Mouse (Mus musculus) limb, embryonic 11.5 days (tissue): Measurements from ENCODE around the gene Hoxb5. TPM values are rescaled to one million over a fixed set of nuclear protein-coding genes. Genes with fewer than 3 reads are reported as not detected.

Experiments used
- ATAC-seq: fragments of 200-750 bp; cut with Nextera tagmentation; 2 replicates; pipeline ENCODE4 v1.8.0; 2017; ENCODE audit warnings: low read depth; ENCODE audit not compliant: insufficient number of reproducible peaks, low FRiP score, low TSS enrichment
- DNase-seq: peaks from one replicate; pipeline ENCODE4 v3.0.0-alpha.2; 2015; ENCODE audit warnings: low spot score
- H3K27ac ChIP-seq: fragments of 300-500 bp; sonication (generic); replicated peaks from 2 replicates; pipeline ENCODE4 v1.5.1; 2014; ENCODE audit warnings: low read depth, mild to moderate bottlenecking, low read length
- H3K27me3 ChIP-seq: fragments of 300-500 bp; sonication (generic); 2 replicates; pipeline ENCODE4 v1.6.1; 2014; ENCODE audit warnings: mild to moderate bottlenecking, low read length, mixed read lengths; ENCODE audit not compliant: control insufficient read depth, insufficient read depth
- H3K36me3 ChIP-seq: fragments of 300-500 bp; sonication (generic); 2 replicates; pipeline ENCODE4 v1.6.1; 2014; ENCODE audit warnings: mild to moderate bottlenecking, low read length, moderate library complexity, mixed read lengths; ENCODE audit not compliant: control insufficient read depth, insufficient read depth
- H3K4me1 ChIP-seq: fragments of 300-500 bp; sonication (generic); 2 replicates; pipeline ENCODE4 v1.6.1; 2014; ENCODE audit warnings: low read length, mixed read lengths; ENCODE audit not compliant: control insufficient read depth, insufficient read depth
- H3K4me2 ChIP-seq: fragments of 300-500 bp; sonication (generic); 2 replicates; pipeline ENCODE4 v1.6.1; 2014; ENCODE audit warnings: low read depth, mild to moderate bottlenecking, moderate library complexity; ENCODE audit not compliant: severe bottlenecking
- H3K4me3 ChIP-seq: fragments of 300-500 bp; sonication (generic); 2 replicates; pipeline ENCODE4 v1.5.1; 2014; ENCODE audit warnings: low read depth, low read length
- H3K9ac ChIP-seq: fragments of 300-500 bp; sonication (generic); 2 replicates; pipeline ENCODE4 v1.6.1; 2014; ENCODE audit warnings: mild to moderate bottlenecking, low read length
- H3K9me3 ChIP-seq: fragments of 300-500 bp; sonication (generic); 2 replicates; pipeline ENCODE4 v1.6.1; 2016; ENCODE audit warnings: low read length; ENCODE audit not compliant: control insufficient read depth
- WGBS: fragments of 180-500 bp; shearing (Covaris S2); extraction: QIAGEN DNeasy Blood & Tissue Kit; methylation state at CpG from one replicate; pipeline ENCODE4 v1.1.7; 2014; 5-methylcytosine and 5-hydroxymethylcytosine counted together
- polyA plus RNA-seq: library from polyadenylated mRNA; unstranded; fragments of >200 nt; fragmentation: Nextera tagmentation; extraction: Ambion mirVana; gene quantifications from 2 replicates; pipeline ENCODE4 v1.2.1, GENCODE M21; 2014

Gene Hoxb5
- polyA plus RNA-seq, 1 experiment from 2014 or later: 2.1 TPM

DNA sequence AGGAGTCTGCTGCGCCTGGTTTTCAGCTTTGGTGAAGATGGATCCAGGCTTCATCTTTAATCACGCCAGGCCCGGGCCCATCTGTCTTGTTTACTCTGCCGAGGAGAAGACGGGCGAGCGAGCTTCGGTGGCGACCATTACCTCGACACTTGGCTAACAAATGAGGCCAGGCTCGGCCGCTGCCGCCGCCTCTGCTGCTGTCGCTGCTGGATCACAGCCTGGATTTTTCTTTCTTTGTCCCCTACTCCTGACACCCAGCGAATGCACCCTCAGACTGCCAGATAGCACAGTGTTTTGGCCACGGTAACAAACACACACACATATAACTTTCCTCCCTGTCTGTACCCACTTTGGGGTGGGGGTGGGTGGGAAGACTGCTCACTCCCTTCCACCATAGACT lies 17.6 kb downstream of the Hoxb5 start:
- peak; percentile 60 for DNase-seq
- H3K27ac ChIP-seq: no peak overlapping the region
- H3K4me3 ChIP-seq: no peak overlapping the region
- peak overlapping the region; percentile 89 for H3K4me2 ChIP-seq
- H3K9ac ChIP-seq: 0 out of 2 replicates have a peak overlapping the region, but pooled peaks have one; percentile 18
- ATAC-seq: no peak
- peaks cover 16% of the 10 kb centered on the region for H3K4me1 ChIP-seq
- no peaks in the 10 kb centered on the region for H3K9me3 ChIP-seq
- H3K27me3 ChIP-seq: peaks cover 79% of the 10 kb centered on the region
- no peaks in the 10 kb centered on the region for H3K36me3 ChIP-seq
- under 1% methylated on average over 17 of the region's 17 CpGs for WGBS

DNA sequence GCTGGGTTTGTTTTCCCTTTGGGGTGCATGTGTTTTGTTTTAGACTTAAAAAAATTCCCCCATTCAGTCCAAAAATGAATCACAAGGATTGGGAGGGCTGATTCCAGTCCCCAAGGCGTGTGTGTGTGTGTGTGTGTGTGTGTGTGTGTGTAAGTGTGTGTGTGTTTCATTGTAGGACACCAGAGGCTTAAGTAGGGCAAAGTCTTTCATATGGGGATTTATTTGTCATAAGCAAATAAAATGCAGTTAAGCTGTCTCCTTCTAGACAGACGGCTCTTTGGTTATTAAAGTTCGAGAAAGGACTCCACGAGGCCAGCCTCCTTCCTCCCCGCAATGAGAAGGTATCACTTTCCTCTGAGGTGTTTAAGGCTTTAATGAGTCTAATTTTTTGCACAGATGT lies 18.7 kb downstream of the Hoxb5 start:
- Histone ChIP-seq H3K27ac (no peak overlapping the region), H3K9ac (no peak overlapping the region), H3K27me3 (peaks cover 81% of the 10 kb centered on the region), H3K9me3 (no peaks in the 10 kb centered on the region), H3K36me3 (no peaks in the 10 kb centered on the region), H3K4me3 (no peak overlapping the region), H3K4me1 (peaks cover 20% of the 10 kb centered on the region), H3K4me2 (no peak overlapping the region)
- no peak for ATAC-seq
- no peak for DNase-seq
- WGBS: 7% methylated on average over 5 of the region's 5 CpGs

- peaks cover 84% of the 10 kb centered on the region for H3K27me3 ChIP-seq
- DNase-seq (no peak), ATAC-seq (no peak)
- no peak overlapping the region for H3K27ac ChIP-seq
- H3K4me2 ChIP-seq: no peak overlapping the region
- 9% methylated on average over 6 of the region's 6 CpGs for WGBS
- H3K4me3 ChIP-seq: no peak overlapping the region
- no peak overlapping the region for H3K9ac ChIP-seq
- H3K36me3 ChIP-seq: no peaks in the 10 kb centered on the region
- no peaks in the 10 kb centered on the region for H3K9me3 ChIP-seq
- peaks cover 20% of the 10 kb centered on the region for H3K4me1 ChIP-seq
Observed at GRCm38 (mm10) chr11:96322738-96323137, 19.6 kb downstream of the Hoxb5 start.

DNA sequence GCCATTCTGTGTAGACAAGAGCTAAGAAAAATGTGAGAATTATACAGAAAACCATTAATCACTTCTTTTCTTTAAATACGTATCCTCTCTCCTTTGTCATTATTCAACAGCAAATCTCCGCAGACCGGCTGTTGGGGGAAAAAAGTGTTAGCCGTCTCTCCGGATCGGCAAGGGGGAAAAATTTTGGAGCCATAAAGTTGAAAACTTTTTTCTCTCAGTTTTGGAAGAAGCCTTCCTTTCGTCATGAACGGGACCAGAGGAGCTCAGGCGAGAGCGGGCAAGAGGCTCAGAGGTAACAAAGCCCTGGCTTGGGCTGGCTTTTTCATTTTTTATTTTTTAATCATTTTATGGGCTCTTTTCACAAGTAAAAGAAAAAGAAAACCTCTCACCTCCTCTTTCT lies 20.0 kb downstream of the Hoxb5 start, which contains the start of gene Hoxb3:
Gene Hoxb3 (plus strand): TSS at position 173 of the 400 bp plus-strand sequence.
- Histone ChIP-seq H3K4me2 (no peak within 1 kb of the TSS), H3K9ac (no peak within 1 kb of the TSS), H3K4me3 (no peak within 1 kb of the TSS), H3K27ac (no peak within 1 kb of the TSS), H3K9me3 (no peaks in the 10 kb centered on the region), H3K36me3 (no peaks in the 10 kb centered on the region), H3K4me1 (peaks cover 20% of the 10 kb centered on the region), H3K27me3 (peaks cover 84% of the 10 kb centered on the region)
- DNase-seq (no peak), ATAC-seq (no peak)
- WGBS: 7% methylated on average over 10 of the region's 10 CpGs

DNA sequence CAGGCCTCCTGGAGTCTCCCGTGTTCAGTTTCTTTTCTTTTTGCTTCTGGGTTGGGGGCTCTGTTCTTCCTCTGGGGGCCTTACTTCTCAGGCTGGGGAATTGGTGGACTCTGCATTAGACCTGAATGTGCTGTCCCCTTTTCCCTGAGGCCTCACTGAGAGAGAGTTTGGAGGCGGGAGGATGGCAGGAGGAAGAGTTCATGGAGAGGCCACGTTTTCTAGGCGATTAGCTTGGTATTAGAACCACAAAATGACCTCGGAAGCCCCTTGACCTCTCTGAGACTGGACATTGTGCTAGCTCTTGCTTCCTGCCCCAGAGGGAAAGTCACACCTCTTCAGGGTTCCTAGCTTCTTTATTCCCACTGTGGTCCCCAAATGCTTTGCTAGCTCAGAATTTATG lies 21.0 kb downstream of the Hoxb5 start:
- no peak overlapping the region for H3K4me3 ChIP-seq
- H3K4me1 ChIP-seq: peaks cover 16% of the 10 kb centered on the region
- no peaks in the 10 kb centered on the region for H3K9me3 ChIP-seq
- H3K27me3 ChIP-seq: peaks cover 86% of the 10 kb centered on the region
- ATAC-seq (no peak), DNase-seq (no peak)
- 5% methylated on average over 5 of the region's 5 CpGs for WGBS
- H3K36me3 ChIP-seq: no peaks in the 10 kb centered on the region
- H3K4me2 ChIP-seq: no peak overlapping the region
- no peak overlapping the region for H3K9ac ChIP-seq
- H3K27ac ChIP-seq: no peak overlapping the region

GRCm38 (mm10) chr11:96324965-96325364 lies 21.8 kb downstream of the Hoxb5 start:
- Histone ChIP-seq H3K27me3 (peaks cover 90% of the 10 kb centered on the region), H3K9me3 (no peaks in the 10 kb centered on the region), H3K9ac (no peak overlapping the region), H3K36me3 (no peaks in the 10 kb centered on the region), H3K4me1 (peaks cover 10% of the 10 kb centered on the region), H3K27ac (no peak overlapping the region), H3K4me3 (no peak overlapping the region), H3K4me2 (no peak overlapping the region)
- DNase-seq (no peak), ATAC-seq (no peak)
- WGBS: 15% methylated on average over 8 of the region's 8 CpGs

- Histone ChIP-seq H3K27me3 (peaks cover 90% of the 10 kb centered on the region), H3K9me3 (no peaks in the 10 kb centered on the region), H3K4me1 (peaks cover 7% of the 10 kb centered on the region), H3K9ac (no peak overlapping the region), H3K4me3 (no peak overlapping the region; the same call in 1 of the 2 replicates), H3K4me2 (peak overlapping the region; percentile 34; the same call in 1 of the 2 replicates), H3K27ac (no peak overlapping the region), H3K36me3 (no peaks in the 10 kb centered on the region)
- DNase-seq (peak; percentile 78), ATAC-seq (no peak)
- WGBS: 3% methylated on average over 22 of the region's 22 CpGs
Observed at GRCm38 (mm10) chr11:96325747-96326212, 22.6 kb downstream of the Hoxb5 start.

DNA sequence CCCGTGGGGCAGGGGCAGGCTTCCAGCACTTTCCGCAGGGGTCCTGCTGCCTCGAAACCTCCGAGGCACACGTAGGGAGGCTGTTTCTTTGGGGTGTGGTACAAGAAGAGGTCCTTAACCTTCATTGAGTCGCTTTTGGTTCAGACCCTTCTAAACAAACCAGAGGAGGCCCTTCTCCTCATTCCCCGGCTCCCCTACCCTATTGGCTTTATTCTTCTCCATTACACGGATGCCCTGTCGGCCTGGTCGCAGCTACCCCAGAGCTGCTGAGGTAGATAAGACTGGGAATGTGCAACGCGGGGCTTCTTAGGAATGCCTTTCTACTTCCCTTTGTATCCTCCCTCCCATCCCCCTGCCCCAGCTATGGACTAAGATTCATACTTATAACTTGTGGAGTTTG lies 23.6 kb downstream of the Hoxb5 start:
- ATAC-seq (no peak), DNase-seq (no peak)
- no peak overlapping the region; the same call in 1 of the 2 replicates for H3K4me2 ChIP-seq
- H3K9ac ChIP-seq: no peak overlapping the region
- H3K27ac ChIP-seq: no peak overlapping the region
- H3K36me3 ChIP-seq: no peaks in the 10 kb centered on the region
- peaks cover 92% of the 10 kb centered on the region for H3K27me3 ChIP-seq
- H3K4me3 ChIP-seq: no peak overlapping the region
- no peaks in the 10 kb centered on the region for H3K9me3 ChIP-seq
- 3% methylated on average over 12 of the region's 12 CpGs for WGBS
- H3K4me1 ChIP-seq: peaks cover 7% of the 10 kb centered on the region

- Histone ChIP-seq H3K27me3 (peaks cover 92% of the 10 kb centered on the region), H3K27ac (no peak overlapping the region), H3K9me3 (no peaks in the 10 kb centered on the region), H3K9ac (no peak overlapping the region), H3K4me1 (peaks cover 11% of the 10 kb centered on the region), H3K4me3 (no peak overlapping the region), H3K4me2 (no peak overlapping the region), H3K36me3 (no peaks in the 10 kb centered on the region)
- ATAC-seq (no peak), DNase-seq (no peak)
- 9% methylated on average over 7 of the region's 7 CpGs for WGBS
Observed at GRCm38 (mm10) chr11:96327122-96327521, 24.0 kb downstream of the Hoxb5 start.
